Mouse (Mus musculus): Measurements from ENCODE around the gene Cerk. TPM values are rescaled to one million over a fixed set of nuclear protein-coding genes. Genes with fewer than 3 reads are reported as not detected.

Cerk gene
- polyA plus RNA-seq, 1 experiment: 20.8 TPM

DNA sequence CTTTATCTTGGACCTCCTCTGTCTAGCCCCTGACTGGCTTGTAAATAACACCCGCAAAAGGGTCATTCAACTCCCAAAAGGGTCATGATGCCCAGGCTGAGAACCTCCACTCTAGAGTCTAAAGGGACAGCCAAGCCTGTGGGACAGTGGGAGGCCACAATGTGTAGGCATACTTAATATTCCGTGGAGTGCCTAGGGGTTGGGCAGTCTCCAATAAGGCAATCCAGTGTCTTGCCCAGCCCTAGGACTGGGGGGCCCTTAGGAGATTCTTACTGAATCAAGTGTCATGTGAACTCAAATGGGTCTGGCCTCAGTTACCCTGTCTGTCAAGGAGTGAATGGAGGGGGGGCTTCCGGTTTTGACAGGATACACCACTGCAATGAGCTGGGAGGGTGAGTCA, 56.9 kb downstream of the Cerk start:
- no peak for DNase-seq
- 84% methylated on average over 3 of the region's 3 CpGs for whole genome bisulfite sequencing
- no peaks in the 10 kb centered on the region for H3K36me3 ChIP-seq (ENCODE audit: control insufficient read depth, insufficient read depth, low read length)
- H3K4me3 ChIP-seq (ENCODE audit: insufficient read depth, low read depth, low read length): no peak overlapping the region
- no peaks in the 10 kb centered on the region for H3K27me3 ChIP-seq (replicated peaks; ENCODE audit: control insufficient read depth, insufficient read depth, low read length)
- no peak overlapping the region for H3K27ac ChIP-seq (ENCODE audit: insufficient read depth, low read depth, low read length)
- H3K4me1 ChIP-seq (ENCODE audit: control insufficient read depth, insufficient read depth, low read length): no peaks in the 10 kb centered on the region
- TF ChIP-seq CTCF (conservative IDR thresholded peaks at IDR 0.05; ENCODE audit: insufficient read depth, insufficient read length, low read depth, low read length) (no peak), POLR2A (IDR thresholded peaks at IDR 0.05; ENCODE audit: low read depth, low read length) (no peak)

DNA sequence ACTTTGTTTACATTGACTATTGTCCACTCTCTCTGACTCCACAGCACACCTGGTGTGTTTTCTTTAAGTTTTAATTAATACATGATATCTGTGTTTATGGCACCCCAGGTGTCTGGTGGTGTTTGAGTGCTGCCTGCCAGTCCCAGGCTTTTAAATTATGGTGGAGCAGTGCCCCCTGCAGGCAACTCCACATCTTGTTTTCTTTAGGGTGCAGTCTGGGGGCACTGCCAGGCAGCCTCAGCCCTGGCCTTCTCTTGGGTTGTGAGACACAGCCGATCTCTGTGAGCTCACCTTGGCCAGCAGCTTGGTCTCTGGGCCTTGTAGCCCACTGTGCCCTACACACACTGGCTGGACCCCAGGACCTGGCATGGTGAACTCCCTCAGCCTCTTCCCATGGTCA, 61.6 kb downstream of the Cerk start:
- Histone ChIP-seq H3K27ac (ENCODE audit: insufficient read depth, low read depth, low read length) (no peak overlapping the region), H3K4me3 (ENCODE audit: insufficient read depth, low read depth, low read length) (no peak overlapping the region), H3K27me3 (replicated peaks; ENCODE audit: control insufficient read depth, insufficient read depth, low read length) (no peaks in the 10 kb centered on the region), H3K36me3 (ENCODE audit: control insufficient read depth, insufficient read depth, low read length) (no peaks in the 10 kb centered on the region), H3K4me1 (ENCODE audit: control insufficient read depth, insufficient read depth, low read length) (peaks cover 7% of the 10 kb centered on the region; the same call in 1 of the 2 replicates)
- DNase-seq: peak; percentile 78
- TF ChIP-seq POLR2A (IDR thresholded peaks at IDR 0.05; ENCODE audit: low read depth, low read length): no peak
- peak; percentile 75 for TF ChIP-seq CTCF (conservative IDR thresholded peaks at IDR 0.05; ENCODE audit: insufficient read depth, insufficient read length, low read depth, low read length)
- 13% methylated on average over 1 of the region's 1 CpGs for WGBS

DNA sequence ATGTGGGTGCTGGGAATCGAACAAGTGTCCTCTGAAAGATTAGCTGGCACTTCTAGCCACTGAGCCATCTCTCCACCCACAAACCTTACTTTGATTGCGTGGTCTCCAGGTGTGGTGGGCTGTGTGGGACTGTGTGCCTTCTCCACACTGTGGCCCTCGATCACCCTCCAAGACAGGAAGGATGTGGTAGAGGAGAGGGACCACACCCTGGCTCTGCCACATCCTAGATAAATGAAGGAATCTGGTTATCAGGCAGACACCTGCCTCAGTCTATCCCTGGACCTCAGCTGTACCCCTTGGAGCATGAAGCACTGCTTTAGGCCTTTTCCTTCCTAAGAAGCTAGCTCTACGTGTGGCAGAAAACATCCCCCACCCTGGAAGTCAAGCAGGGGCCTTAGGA, 62.5 kb downstream of the Cerk start:
- 89% methylated on average over 4 of the region's 4 CpGs for WGBS
- TF ChIP-seq POLR2A (IDR thresholded peaks at IDR 0.05; ENCODE audit: low read depth, low read length) (no peak), CTCF (conservative IDR thresholded peaks at IDR 0.05; ENCODE audit: insufficient read depth, insufficient read length, low read depth, low read length) (no peak)
- H3K27ac ChIP-seq (ENCODE audit: insufficient read depth, low read depth, low read length): no peak overlapping the region
- H3K4me3 ChIP-seq (ENCODE audit: insufficient read depth, low read depth, low read length): no peak overlapping the region
- no peak for DNase-seq
- H3K4me1 ChIP-seq (ENCODE audit: control insufficient read depth, insufficient read depth, low read length): peaks cover 14% of the 10 kb centered on the region
- H3K27me3 ChIP-seq (replicated peaks; ENCODE audit: control insufficient read depth, insufficient read depth, low read length): no peaks in the 10 kb centered on the region
- H3K36me3 ChIP-seq (ENCODE audit: control insufficient read depth, insufficient read depth, low read length): no peaks in the 10 kb centered on the region

DNA sequence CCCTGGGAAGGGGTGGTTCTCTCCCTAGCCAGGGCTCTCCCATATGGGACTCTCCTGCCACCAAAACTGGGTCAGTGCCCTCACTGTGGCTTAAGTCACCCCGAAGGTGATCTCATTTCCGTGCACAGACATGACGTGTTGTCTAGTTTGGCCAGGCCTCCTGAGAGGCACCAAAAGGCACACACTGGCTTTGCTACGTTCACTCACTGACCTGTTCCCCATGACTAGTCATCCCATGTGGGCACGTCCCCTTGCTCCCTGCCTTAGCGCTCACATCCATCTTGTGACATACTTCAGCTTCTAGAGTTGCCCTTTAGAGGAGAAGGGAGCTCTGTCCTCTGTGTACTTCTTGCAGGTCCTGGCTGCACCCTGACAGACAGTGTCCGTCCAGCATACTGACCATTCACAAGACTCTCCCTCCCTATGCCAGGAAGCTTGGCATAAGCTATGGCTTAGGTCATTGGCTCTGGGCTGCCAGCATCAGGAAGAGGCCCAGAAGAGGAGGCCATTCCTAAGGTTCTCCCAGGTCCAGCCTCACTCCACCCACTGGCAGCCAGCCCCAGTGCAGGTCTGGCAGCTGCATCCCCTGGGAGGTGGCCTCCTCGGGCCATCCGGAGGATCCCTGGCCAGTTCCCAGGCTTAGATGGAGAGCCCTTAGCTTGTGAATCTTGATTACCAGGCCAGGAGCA, 63.5 kb downstream of the Cerk start:
- Histone ChIP-seq H3K36me3 (ENCODE audit: control insufficient read depth, insufficient read depth, low read length) (no peaks in the 10 kb centered on the region), H3K4me3 (ENCODE audit: insufficient read depth, low read depth, low read length) (no peak overlapping the region), H3K4me1 (ENCODE audit: control insufficient read depth, insufficient read depth, low read length) (peaks cover 20% of the 10 kb centered on the region), H3K27me3 (replicated peaks; ENCODE audit: control insufficient read depth, insufficient read depth, low read length) (no peaks in the 10 kb centered on the region), H3K27ac (ENCODE audit: insufficient read depth, low read depth, low read length) (peak overlapping the region; percentile 20; the same call in 1 of the 2 replicates)
- peak; percentile 95 for DNase-seq
- 45% methylated on average over 9 of the region's 9 CpGs for WGBS
- TF ChIP-seq CTCF (conservative IDR thresholded peaks at IDR 0.05; ENCODE audit: insufficient read depth, insufficient read length, low read depth, low read length): no peak
- no peak for TF ChIP-seq POLR2A (IDR thresholded peaks at IDR 0.05; ENCODE audit: low read depth, low read length)

DNA sequence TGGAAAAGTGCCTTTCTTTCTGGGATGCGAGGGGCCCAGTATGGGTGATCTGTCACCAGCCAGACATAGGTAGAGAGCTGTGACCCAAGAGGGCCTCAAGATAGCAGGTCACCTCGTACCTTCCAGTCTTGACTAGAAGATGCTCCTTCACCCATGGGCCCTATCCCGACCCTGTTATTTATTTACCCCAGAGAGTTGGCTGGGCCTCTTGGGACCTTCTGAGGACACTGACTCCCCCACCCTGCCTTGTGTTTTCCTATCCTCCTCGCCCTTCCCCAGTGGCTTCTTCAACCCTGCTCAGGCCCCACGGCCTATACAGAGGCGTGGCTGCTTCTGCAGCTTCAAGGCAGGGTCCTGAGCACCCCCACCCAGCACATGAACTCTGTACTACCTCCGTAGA, 66.8 kb downstream of the Cerk start:
- Histone ChIP-seq H3K27me3 (replicated peaks; ENCODE audit: control insufficient read depth, insufficient read depth, low read length) (no peaks in the 10 kb centered on the region), H3K36me3 (ENCODE audit: control insufficient read depth, insufficient read depth, low read length) (no peaks in the 10 kb centered on the region), H3K27ac (ENCODE audit: insufficient read depth, low read depth, low read length) (no peak overlapping the region; the same call in 1 of the 2 replicates), H3K4me3 (ENCODE audit: insufficient read depth, low read depth, low read length) (no peak overlapping the region), H3K4me1 (ENCODE audit: control insufficient read depth, insufficient read depth, low read length) (peaks cover 38% of the 10 kb centered on the region)
- peak; percentile 84 for DNase-seq
- TF ChIP-seq CTCF (conservative IDR thresholded peaks at IDR 0.05; ENCODE audit: insufficient read depth, insufficient read length, low read depth, low read length) (no peak), POLR2A (IDR thresholded peaks at IDR 0.05; ENCODE audit: low read depth, low read length) (no peak)
- 63% methylated on average over 7 of the region's 7 CpGs for WGBS

DNA sequence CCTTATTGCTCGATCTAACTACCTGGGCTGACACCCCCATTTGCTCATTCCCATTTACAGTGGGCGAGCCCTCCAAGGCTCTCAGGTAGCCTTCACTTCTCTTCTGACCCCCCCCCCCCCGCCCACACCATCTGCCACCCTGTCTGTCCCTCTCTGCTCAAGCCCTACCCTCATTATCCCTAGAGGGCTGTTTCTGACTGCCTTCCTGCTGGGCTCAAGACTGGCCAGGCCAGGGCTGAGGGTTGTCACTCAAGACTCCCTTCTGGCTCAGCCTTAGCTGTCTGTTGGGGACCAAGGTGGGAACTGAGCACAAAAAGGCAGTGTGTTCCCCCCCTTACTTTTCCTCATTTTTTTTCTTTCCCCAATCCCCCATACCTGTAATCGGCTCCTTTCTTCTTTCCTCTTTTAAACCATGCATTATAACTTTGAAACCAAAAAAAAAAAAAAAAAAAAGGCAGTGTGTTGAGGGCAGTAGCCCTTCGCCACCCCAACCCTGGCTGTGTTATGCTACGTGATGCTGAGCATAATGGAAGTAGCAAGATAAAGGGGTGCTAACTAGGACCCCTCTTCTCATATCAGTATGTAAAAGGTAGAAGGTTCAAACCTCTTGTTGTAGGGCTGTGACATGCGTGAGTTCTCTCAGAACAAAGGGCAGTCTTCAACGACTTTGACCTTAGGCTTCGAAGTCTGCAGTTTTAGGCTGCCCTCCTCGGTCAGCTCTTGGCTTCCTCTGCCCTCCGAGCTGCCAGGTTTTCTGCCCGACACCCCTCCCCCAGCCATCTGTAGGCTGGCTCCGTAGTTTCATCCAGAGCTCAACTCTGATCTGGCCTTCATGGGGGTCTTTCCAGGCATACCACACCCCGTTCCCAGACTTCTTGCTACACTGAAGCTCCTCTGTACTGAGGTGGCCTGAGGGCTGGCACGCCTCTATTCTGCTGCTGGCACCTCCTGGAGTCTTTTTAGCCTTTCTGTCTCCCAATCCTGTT, 68.5 kb downstream of the Cerk start:
- Histone ChIP-seq H3K36me3 (ENCODE audit: control insufficient read depth, insufficient read depth, low read length) (no peaks in the 10 kb centered on the region), H3K27ac (ENCODE audit: insufficient read depth, low read depth, low read length) (peak overlapping the region; percentile 77), H3K4me1 (ENCODE audit: control insufficient read depth, insufficient read depth, low read length) (peaks cover 37% of the 10 kb centered on the region), H3K27me3 (replicated peaks; ENCODE audit: control insufficient read depth, insufficient read depth, low read length) (no peaks in the 10 kb centered on the region), H3K4me3 (ENCODE audit: insufficient read depth, low read depth, low read length) (no peak overlapping the region)
- TF ChIP-seq CTCF (conservative IDR thresholded peaks at IDR 0.05; ENCODE audit: insufficient read depth, insufficient read length, low read depth, low read length) (no peak), POLR2A (IDR thresholded peaks at IDR 0.05; ENCODE audit: low read depth, low read length) (no peak)
- 62% methylated on average over 15 of the region's 15 CpGs for WGBS
- peak; percentile 91 for DNase-seq

DNA sequence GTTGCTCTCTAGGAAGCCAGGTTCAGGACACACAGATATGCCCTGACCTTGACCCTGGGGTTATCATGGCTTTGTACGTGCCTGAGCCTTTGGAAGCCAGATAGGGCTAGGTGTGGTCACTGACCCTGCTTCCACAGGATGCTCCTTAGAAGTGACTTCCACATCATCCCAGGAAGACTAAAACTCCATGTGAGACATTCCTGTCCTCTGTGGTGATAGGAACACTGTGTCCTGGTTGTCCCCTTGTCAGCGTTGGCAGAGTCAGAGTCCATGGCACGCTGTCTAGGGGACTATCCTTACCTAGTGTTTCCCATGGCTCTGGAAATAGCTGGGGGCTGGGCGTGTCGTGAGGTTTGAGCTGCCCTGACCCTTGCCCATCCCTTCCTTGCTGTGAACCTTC, 69.5 kb downstream of the Cerk start:
- Histone ChIP-seq H3K4me3 (ENCODE audit: insufficient read depth, low read depth, low read length) (no peak overlapping the region), H3K27ac (ENCODE audit: insufficient read depth, low read depth, low read length) (peak overlapping the region; percentile 68), H3K27me3 (replicated peaks; ENCODE audit: control insufficient read depth, insufficient read depth, low read length) (no peaks in the 10 kb centered on the region), H3K36me3 (ENCODE audit: control insufficient read depth, insufficient read depth, low read length) (no peaks in the 10 kb centered on the region), H3K4me1 (ENCODE audit: control insufficient read depth, insufficient read depth, low read length) (peaks cover 34% of the 10 kb centered on the region)
- peak; percentile 87 for DNase-seq
- 46% methylated on average over 5 of the region's 5 CpGs for WGBS
- TF ChIP-seq CTCF (conservative IDR thresholded peaks at IDR 0.05; ENCODE audit: insufficient read depth, insufficient read length, low read depth, low read length) (no peak), POLR2A (IDR thresholded peaks at IDR 0.05; ENCODE audit: low read depth, low read length) (no peak)
